Mouse (Mus musculus) liver, postnatal 0 days (tissue): ENCODE results near the gene Gm21119.
"Not testable (repeated sequence)": the region's sequence is repeated elsewhere in the genome, so short reads cannot be mapped to it uniquely, and the experiment has no call there.

Source experiments
- CTCF ChIP-seq: sonication (generic); IDR thresholded peaks from 2 replicates; pipeline ENCODE4 v1.5.1; 2016; ENCODE audit warnings: antibody characterized with exemption, low read depth
- EP300 ChIP-seq: IDR thresholded peaks from 2 replicates; pipeline ENCODE4 v1.6.1; 2016; ENCODE audit warnings: antibody characterized with exemption, low read depth, mild to moderate bottlenecking

DNA sequence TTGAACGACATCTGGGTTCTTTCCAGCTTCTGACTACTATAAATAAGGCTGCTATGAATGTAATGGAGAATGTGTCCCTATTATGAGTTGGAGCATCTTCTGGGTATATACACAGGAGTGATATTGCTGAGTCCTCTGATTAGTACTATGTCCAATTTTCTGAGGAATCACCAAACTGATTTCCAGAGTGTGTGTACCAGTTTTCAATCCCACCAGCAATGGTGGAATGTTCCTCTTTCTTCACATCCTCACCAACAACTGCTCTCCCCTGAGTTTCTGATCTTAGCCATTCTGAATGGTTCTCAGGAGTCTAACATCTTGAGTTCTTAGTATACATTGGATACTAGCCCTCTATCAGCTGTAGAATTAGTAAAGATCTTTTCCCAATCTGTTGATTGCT lies 16.0 kb downstream of the Gm21119 start:
- TF ChIP-seq CTCF, EP300: not testable (repeated sequence)
